Mouse (Mus musculus) CH12.LX (cell line): ENCODE results near the gene Cfap45. TPM values are rescaled to one million over a fixed set of nuclear protein-coding genes. Genes with fewer than 3 reads are reported as not detected.

Source experiments
- DNase-seq: peaks from one replicate; pipeline ENCODE4 v3.0.0-alpha.2; 2013; ENCODE audit errors: extremely low read depth
- H3K27ac ChIP-seq: 2 replicates; pipeline ENCODE4 v1.5.1; 2012; ENCODE audit warnings: low read depth, mild to moderate bottlenecking, control low read depth, moderate library complexity; ENCODE audit not compliant: insufficient read depth
- H3K27me3 ChIP-seq: replicated peaks from 2 replicates; pipeline ENCODE3; 2012; ENCODE audit warnings: inconsistent platforms
- H3K36me3 ChIP-seq, 2 experiments: replicated peaks in 1 of 2; 2 replicates each; pipeline versions ENCODE3 to v1.6.1; 2012; ENCODE audit warnings: inconsistent platforms in 1 of 2, low read length in 1 of 2, mild to moderate bottlenecking in 1 of 2, mixed read lengths in 1 of 2, moderate library complexity in 1 of 2; ENCODE audit not compliant: control insufficient read depth in 1 of 2, insufficient read depth in 1 of 2
- H3K4me1 ChIP-seq, 2 experiments: 2 replicates each; pipeline ENCODE4 v1.6.1; 2012; ENCODE audit warnings: inconsistent platforms in 1 of 2, moderate library complexity in 1 of 2; ENCODE audit not compliant: insufficient read depth in 2 of 2, control insufficient read depth in 1 of 2
- H3K4me2 ChIP-seq: 2 replicates; pipeline ENCODE4 v1.6.1; 2012; ENCODE audit warnings: low read depth, mild to moderate bottlenecking, control low read depth; ENCODE audit not compliant: poor library complexity, insufficient read depth, severe bottlenecking
- H3K4me3 ChIP-seq, 3 experiments: fragments of 150-350 bp in 1 of 3; sonication (generic) in 1 of 3; replicated peaks in 1 of 3; 2 replicates each; pipeline versions ENCODE3 to v1.5.1; 2011 to 2012; ENCODE audit warnings: low read depth in 2 of 3, low read length in 2 of 3, mild to moderate bottlenecking in 2 of 3, moderate library complexity in 2 of 3, control low read depth in 1 of 3, improper control_type of control experiment in 1 of 3, inconsistent platforms in 1 of 3, mixed read lengths in 1 of 3; ENCODE audit not compliant: poor library complexity in 1 of 3
- H3K79me2 ChIP-seq: replicated peaks from 2 replicates; pipeline ENCODE4 v1.6.1; 2012; ENCODE audit warnings: mild to moderate bottlenecking, moderate library complexity; ENCODE audit not compliant: control insufficient read depth, poor library complexity, insufficient read depth, severe bottlenecking; ENCODE audit errors: extremely low read depth
- H3K9ac ChIP-seq: 2 replicates; pipeline ENCODE4 v1.6.1; 2012; ENCODE audit warnings: low read depth, mild to moderate bottlenecking, control low read depth, moderate library complexity; ENCODE audit not compliant: insufficient read depth
- H3K9me3 ChIP-seq: replicated peaks from 2 replicates; pipeline ENCODE3; 2012; ENCODE audit warnings: low read length, inconsistent platforms, mixed read lengths
- BHLHE40 ChIP-seq: IDR thresholded peaks from 2 replicates; pipeline ENCODE4 v1.6.1; 2011; ENCODE audit warnings: mild to moderate bottlenecking, low read depth, low read length, improper control_type of control experiment
- CHD1 ChIP-seq: IDR thresholded peaks from 2 replicates; pipeline ENCODE4 v1.6.1; 2012; ENCODE audit warnings: low read depth, low read length, improper control_type of control experiment, inconsistent platforms
- CHD2 ChIP-seq: IDR thresholded peaks from 2 replicates; pipeline ENCODE4 v1.6.1; 2011; ENCODE audit warnings: low read length, improper control_type of control experiment
- CTCF ChIP-seq, 2 experiments: IDR thresholded peaks in 1 of 2; conservative IDR thresholded peaks in 1 of 2; 2 replicates each; pipeline ENCODE4 v1.5.1; 2011 to 2012; ENCODE audit warnings: low read depth in 2 of 2, low read length in 2 of 2, improper control_type of control experiment in 1 of 2, inconsistent platforms in 1 of 2, mild to moderate bottlenecking in 1 of 2, moderate library complexity in 1 of 2
- E2F4 ChIP-seq: IDR thresholded peaks from 2 replicates; pipeline ENCODE4 v1.6.1; 2011; ENCODE audit warnings: low read depth, low read length, improper control_type of control experiment; ENCODE audit not compliant: insufficient replicate concordance
- ELF1 ChIP-seq: IDR thresholded peaks from 2 replicates; pipeline ENCODE4 v1.6.1; 2014; ENCODE audit warnings: low read depth, mild to moderate bottlenecking, inconsistent platforms, low read length, improper control_type of control experiment
- HCFC1 ChIP-seq: IDR thresholded peaks from 2 replicates; pipeline ENCODE4 v1.6.1; 2012; ENCODE audit warnings: low read depth, mild to moderate bottlenecking, inconsistent platforms, low read length, improper control_type of control experiment
- IRF4 ChIP-seq: IDR thresholded peaks from 2 replicates; pipeline ENCODE4 v1.6.1; 2014; ENCODE audit warnings: low read depth, mild to moderate bottlenecking, inconsistent platforms, low read length, improper control_type of control experiment
- JUN ChIP-seq: IDR thresholded peaks from 2 replicates; pipeline ENCODE4 v1.6.1; 2011; ENCODE audit warnings: low read depth, mild to moderate bottlenecking, low read length, improper control_type of control experiment, moderate library complexity; ENCODE audit not compliant: insufficient read depth
- JUND ChIP-seq: conservative IDR thresholded peaks from 2 replicates; pipeline ENCODE4 v1.6.1; 2011; ENCODE audit warnings: low read depth, low read length, improper control_type of control experiment
- KAT2A ChIP-seq: IDR thresholded peaks from 2 replicates; pipeline ENCODE4 v1.6.1; 2012; ENCODE audit warnings: low read length, improper control_type of control experiment, inconsistent platforms; ENCODE audit not compliant: insufficient replicate concordance
- MAFK ChIP-seq: IDR thresholded peaks from 2 replicates; pipeline ENCODE4 v1.6.1; 2011; ENCODE audit warnings: low read length, improper control_type of control experiment; ENCODE audit not compliant: insufficient replicate concordance
- MAZ ChIP-seq: IDR thresholded peaks from 2 replicates; pipeline ENCODE4 v1.6.1; 2012; ENCODE audit warnings: low read depth, mild to moderate bottlenecking, inconsistent platforms, low read length, improper control_type of control experiment, moderate library complexity
- MXI1 ChIP-seq: IDR thresholded peaks from 2 replicates; pipeline ENCODE4 v1.6.1; 2011; ENCODE audit warnings: mild to moderate bottlenecking, low read depth, low read length, improper control_type of control experiment
- MYC ChIP-seq: IDR thresholded peaks from 2 replicates; pipeline ENCODE4 v1.6.1; 2011; ENCODE audit warnings: low read depth, mild to moderate bottlenecking, improper control_type of control experiment, low read length
- NELFE ChIP-seq: IDR thresholded peaks from 2 replicates; pipeline ENCODE4 v1.6.1; 2011; ENCODE audit warnings: low read depth, low read length, improper control_type of control experiment
- RAD21 ChIP-seq: IDR thresholded peaks from 2 replicates; pipeline ENCODE4 v1.6.1; 2011; ENCODE audit warnings: low read depth, mild to moderate bottlenecking, low read length, improper control_type of control experiment, moderate library complexity
- RCOR1 ChIP-seq: conservative IDR thresholded peaks from 2 replicates; pipeline ENCODE4 v1.6.1; 2012; ENCODE audit warnings: low read depth, mild to moderate bottlenecking, inconsistent platforms, low read length, improper control_type of control experiment
- SIN3A ChIP-seq: IDR thresholded peaks from 2 replicates; pipeline ENCODE4 v1.6.1; 2012; ENCODE audit warnings: low read length, improper control_type of control experiment, inconsistent platforms
- SMC3 ChIP-seq: IDR thresholded peaks from 2 replicates; pipeline ENCODE4 v1.6.1; 2011; ENCODE audit warnings: low read depth, low read length, improper control_type of control experiment
- USF1 ChIP-seq: IDR thresholded peaks from 2 replicates; pipeline ENCODE4 v1.6.1; 2014; ENCODE audit warnings: low read depth, mild to moderate bottlenecking, inconsistent platforms, low read length, improper control_type of control experiment
- ZKSCAN1 ChIP-seq: IDR thresholded peaks from 2 replicates; pipeline ENCODE4 v1.6.1; 2012; ENCODE audit warnings: low read depth, inconsistent platforms, low read length, improper control_type of control experiment, borderline replicate concordance
- ZNF384 ChIP-seq: IDR thresholded peaks from 2 replicates; pipeline ENCODE4 v1.6.1; 2012; ENCODE audit warnings: low read depth, low read length, improper control_type of control experiment, inconsistent platforms
- dilution Hi-C: fragments of 300-500 bp; cut with MboI; formaldehyde crosslinking; loops from 2 replicates; pipeline ENCODE4 v1.14.3; 2020; ENCODE audit warnings: low sequenced_read_pairs; ENCODE audit not compliant: extremely low pct_unique_long_range_greater_than_20kb, extremely low pct_ligation_motif_present
- in situ Hi-C: fragments of 300-500 bp; cut with MboI; formaldehyde crosslinking; loops from 3 replicates; pipeline ENCODE4 v1.14.3; 2019; ENCODE audit warnings: low sequenced_read_pairs, low pct_ligation_motif_present, low pct_unique_long_range_greater_than_20kb, mixed read lengths
- polyA plus RNA-seq: library from polyadenylated mRNA; unstranded; fragments of >175 nt; gene quantifications from 2 replicates; pipeline ENCODE4 v1.2.1, GENCODE M21; 2012; ENCODE audit warnings: low read depth; ENCODE audit not compliant: insufficient read length
- total RNA-seq, 2 experiments: library from RNA; depleted of rRNA; stranded (reverse); fragments of 300-350 nt in 1 of 2; fragments of >200 nt in 1 of 2; gene quantifications; 2 replicates each; pipeline ENCODE4 v1.2.3; 2012 to 2014

The Cfap45 gene
- total and polyA plus RNA-seq, 3 experiments = not detected

DNA sequence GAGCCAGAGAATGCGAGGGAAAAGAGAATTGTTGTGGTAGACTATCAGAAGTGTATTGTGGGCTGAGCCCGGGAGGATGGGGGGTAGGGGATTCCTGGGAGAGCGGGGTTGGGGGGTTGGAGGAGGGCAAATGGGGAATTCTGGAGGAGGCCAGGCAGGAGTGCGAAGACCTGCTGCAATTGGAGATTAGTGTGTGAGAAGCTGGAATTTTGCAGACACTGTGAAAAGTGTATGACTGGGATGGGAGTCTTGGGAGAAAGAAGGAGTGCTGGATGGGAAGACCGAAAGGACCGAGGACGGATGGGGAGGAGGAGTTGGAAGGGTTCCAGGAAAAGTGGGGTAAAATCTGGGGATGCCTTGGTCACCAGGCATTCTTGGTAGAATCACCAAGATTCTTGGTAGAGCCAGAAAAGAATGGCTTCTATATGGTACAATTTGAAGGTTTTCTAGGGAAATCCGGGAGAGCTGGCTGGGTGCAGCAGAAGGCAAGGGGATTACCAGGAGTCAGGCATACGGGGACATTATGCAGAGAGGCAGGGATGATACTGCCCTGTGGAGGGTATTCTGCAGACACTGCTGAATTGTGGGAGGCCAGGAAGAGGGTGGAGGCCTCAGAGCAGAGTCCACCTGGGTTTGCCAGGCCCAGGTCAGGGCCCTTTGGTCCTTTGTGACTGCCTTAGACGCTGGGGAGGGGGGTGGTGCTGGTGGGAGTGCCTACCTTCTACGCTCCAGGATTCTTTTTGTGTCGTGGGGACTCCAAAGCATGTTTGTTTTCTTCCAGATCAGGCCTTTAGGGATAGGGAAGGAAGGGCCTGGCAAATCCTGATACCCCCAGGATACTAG is 37.9 kb upstream of the Cfap45 start:
- Histone ChIP-seq H3K27ac (no peak overlapping the region), H3K4me3 (peak overlapping the region in 2 of 3 experiments; percentile 42 to 52), H3K9me3 (no peaks in the 10 kb centered on the region), H3K4me2 (peak overlapping the region; percentile 89), H3K9ac (0 out of 2 replicates have a peak overlapping the region, but pooled peaks have one; percentile 8), H3K36me3 (peaks cover 0 to 60% of the 10 kb centered on the region in 2 experiments), H3K27me3 (no peaks in the 10 kb centered on the region), H3K79me2 (no peaks in the 10 kb centered on the region), H3K4me1 (peaks cover 2 to 43% of the 10 kb centered on the region in 2 experiments; a peak in 2 of 4 replicates)
- dilution Hi-C loops (no loop called here), in situ Hi-C loops (loop anchor here (5.0 kb wide), 1 partner anchor 65 kb away; no protein-coding TSS in a partner anchor)
- TF ChIP-seq CTCF (conservative IDR thresholded peaks at IDR 0.05 in 1 of 2, IDR thresholded peaks at IDR 0.05 in 1 of 2; ENCODE audit: low read depth in 2 of 2, low read length in 2 of 2) (no peak), NELFE (no peak), HCFC1 (no peak), JUND (no peak), KAT2A (no peak), ZKSCAN1 (no peak)
- no peak for DNase-seq

DNA sequence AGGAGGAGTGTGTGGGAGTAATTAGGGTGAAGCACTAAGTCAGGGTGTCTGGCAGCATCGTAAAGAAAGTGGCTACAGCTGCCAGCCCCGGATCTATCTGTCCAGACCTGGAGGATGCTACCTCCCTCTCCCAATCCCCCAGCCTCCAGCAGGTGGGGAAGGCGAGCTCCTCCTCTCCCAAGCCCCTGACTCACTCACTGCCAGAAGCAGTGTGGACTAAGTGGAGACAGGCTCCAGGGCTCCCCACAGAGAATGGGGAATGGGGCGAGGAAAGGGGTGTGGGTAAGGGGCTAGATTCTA is 37.3 kb upstream of the Cfap45 start:
- Histone ChIP-seq H3K9me3 (no peaks in the 10 kb centered on the region), H3K27me3 (no peaks in the 10 kb centered on the region), H3K36me3 (peaks cover 0 to 57% of the 10 kb centered on the region in 2 experiments), H3K27ac (no peak overlapping the region), H3K4me3 (no peak overlapping the region), H3K79me2 (no peaks in the 10 kb centered on the region), H3K9ac (no peak overlapping the region), H3K4me2 (no peak overlapping the region), H3K4me1 (peaks cover 2 to 37% of the 10 kb centered on the region in 2 experiments; a peak in 2 of 4 replicates)
- dilution Hi-C loops = no loop called here
- DNase-seq = no peak
- TF ChIP-seq E2F4 = no peak
- no peak for TF ChIP-seq ZNF384
- TF ChIP-seq JUN = no peak
- TF ChIP-seq JUND = no peak
- in situ Hi-C loops = loop anchor here (5.0 kb wide), 1 partner anchor 66 kb away; no protein-coding TSS in a partner anchor

DNA sequence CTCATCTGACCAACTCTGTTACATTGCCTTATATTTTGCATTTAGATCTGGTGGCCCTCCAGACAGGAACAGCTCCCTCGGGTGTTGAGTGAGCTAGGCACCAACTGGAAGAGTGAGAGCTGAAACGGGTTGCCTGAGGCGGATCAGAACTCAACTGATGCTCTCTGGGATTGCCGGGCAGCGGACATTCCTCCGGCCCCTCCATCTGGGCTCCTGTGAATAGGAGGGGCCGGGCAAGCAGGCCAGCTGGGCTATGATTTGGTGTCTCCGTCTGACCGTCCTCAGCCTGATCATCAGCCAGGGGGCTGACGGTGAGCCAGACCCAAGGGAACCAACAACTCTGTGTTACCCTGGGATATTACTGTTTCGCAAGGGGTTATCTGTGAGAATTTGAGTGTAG is 36.4 kb upstream of the Cfap45 start:
- in situ Hi-C loops (loop anchor here (5.0 kb wide), 1 partner anchor 67 kb away; no protein-coding TSS in a partner anchor), dilution Hi-C loops (no loop called here)
- H3K36me3 ChIP-seq = peaks cover 0 to 52% of the 10 kb centered on the region in 2 experiments
- H3K4me2 ChIP-seq = no peak overlapping the region
- H3K27ac ChIP-seq = no peak overlapping the region
- DNase-seq = no peak
- H3K9ac ChIP-seq = no peak overlapping the region
- no peaks in the 10 kb centered on the region for H3K79me2 ChIP-seq
- H3K4me3 ChIP-seq = no peak overlapping the region
- H3K4me1 ChIP-seq = peaks cover 2 to 37% of the 10 kb centered on the region in 2 experiments; a peak in 2 of 4 replicates
- H3K27me3 ChIP-seq = no peaks in the 10 kb centered on the region
- no peaks in the 10 kb centered on the region for H3K9me3 ChIP-seq
- TF ChIP-seq ZNF384 = no peak
- no peak for TF ChIP-seq SMC3
- no peak for TF ChIP-seq USF1
- no peak for TF ChIP-seq IRF4
- TF ChIP-seq MXI1 = no peak
- no peak for TF ChIP-seq E2F4
- no peak for TF ChIP-seq HCFC1
- no peak for TF ChIP-seq MAFK
- no peak for TF ChIP-seq MYC
- no peak for TF ChIP-seq CHD2
- no peak for TF ChIP-seq CHD1
- TF ChIP-seq SIN3A = no peak
- TF ChIP-seq BHLHE40 = no peak
- TF ChIP-seq RCOR1 = no peak
- TF ChIP-seq MAZ = no peak
- TF ChIP-seq ELF1 = no peak
- TF ChIP-seq RAD21 = no peak
- TF ChIP-seq, all 38 proteins: peak for 0
